Mouse (Mus musculus): ENCODE data around the gene Rpl27.
A peak's percentile ranks its signal among the peaks of the same experiment; 100 is the strongest.
"Not testable (repeated sequence)": the region's sequence is repeated elsewhere in the genome, so short reads cannot be mapped to it uniquely, and the experiment has no call there.

Rpl27 gene

DNA sequence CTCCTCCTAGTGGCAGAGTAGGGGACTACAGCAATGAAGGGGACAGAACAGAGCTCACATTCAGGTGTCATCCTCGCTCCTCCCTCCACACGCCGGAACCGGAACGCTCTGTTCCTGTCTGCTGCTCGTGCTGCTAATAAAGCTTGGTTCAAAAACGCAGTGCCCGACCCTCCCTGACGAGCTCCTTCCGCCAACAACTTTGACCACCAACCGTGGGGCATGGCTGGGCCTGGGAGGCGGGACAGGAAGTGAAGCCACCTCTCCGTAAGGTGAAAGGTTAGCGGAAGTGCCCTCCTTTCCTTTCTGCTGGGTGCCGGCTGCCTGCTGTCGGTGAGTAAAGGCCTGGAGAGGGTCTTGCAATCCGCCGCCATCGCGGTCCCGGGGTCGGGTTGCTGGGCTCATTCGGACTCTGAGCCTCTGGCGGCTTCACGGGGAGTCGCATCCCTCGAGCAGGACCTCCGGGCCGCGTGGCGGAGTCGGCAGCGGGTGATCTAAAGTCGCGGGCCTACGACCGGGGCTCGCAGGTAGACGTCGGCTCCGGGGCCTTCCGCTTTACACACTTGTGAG lies at the start of gene Rpl27:
Rpl27 (plus strand) TSS at position 172 of the 567 bp plus-strand sequence.
- peak; percentile 97 to 99 for DNase-seq

DNA sequence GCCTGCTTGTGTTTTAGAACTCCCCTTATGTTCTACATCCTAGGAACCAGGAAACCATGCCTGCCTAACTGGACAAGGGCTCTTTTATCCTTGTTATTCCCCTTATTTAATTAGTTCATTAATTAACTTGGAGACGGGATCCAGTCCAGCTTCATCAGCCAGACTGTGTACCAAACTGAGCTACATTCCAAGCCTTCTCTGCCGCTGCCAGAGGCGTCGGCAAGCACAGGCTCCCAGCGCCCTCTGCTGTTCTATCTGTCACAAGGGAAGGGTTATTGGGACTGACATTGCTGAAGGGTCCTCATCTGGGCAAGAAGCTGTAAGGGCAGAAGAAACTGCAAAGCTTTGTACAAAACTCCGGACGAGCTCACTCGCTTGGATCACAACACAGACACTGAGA lies 47.0 kb upstream of the Rpl27 start:
- DNase-seq: peak; percentile 84

DNA sequence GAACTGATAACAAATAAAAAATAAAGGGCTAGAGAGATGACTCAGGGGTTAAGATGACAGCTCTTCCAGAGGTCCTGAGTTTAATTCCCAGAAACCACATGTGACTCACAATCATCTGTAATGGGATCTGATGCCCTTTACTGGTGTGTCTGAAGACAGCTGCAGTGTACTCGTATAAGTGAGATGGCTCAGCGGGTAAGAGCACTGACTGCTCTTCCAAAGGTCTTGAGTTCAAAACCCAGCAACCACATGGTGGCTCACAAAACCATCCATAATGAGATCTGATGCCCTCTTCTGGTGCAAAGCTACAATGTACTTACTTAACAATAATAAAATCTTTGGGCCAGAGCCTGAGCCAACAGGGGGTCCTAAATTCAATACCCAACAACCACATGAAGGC lies 26.8 kb upstream of the Rpl27 start:
- no peak for DNase-seq

DNA sequence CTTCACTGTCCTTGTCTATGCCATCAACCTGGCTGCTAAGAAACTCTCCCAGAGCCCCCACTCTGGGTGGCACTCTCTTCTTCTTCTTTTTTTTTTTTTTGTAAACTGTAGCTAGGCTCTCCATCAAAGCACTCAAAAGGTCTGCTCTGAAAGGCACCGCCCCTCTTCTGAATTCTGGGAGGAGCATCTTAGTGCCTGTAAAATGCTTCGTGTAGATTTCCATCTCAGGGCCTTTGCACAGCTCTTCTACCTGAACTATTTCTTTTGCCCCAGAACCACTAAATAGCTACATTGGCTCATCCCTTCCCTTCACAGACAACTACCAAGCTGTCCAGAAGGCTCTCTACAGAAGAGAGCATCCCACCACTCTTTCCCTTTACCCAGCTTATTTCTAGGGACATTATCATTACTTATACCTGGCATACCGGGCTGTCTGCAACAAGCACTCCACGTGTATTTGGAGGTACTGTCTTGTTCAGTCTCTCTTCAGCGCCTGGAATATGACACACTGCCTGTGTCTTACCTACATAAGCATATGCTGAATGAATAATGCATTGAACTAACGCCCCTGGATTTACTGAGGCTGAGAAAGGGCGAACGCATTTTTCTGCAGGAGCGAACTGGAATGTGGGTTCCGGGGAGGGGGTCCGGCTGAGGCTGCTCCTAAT lies 25.5 kb upstream of the Rpl27 start:
- no peak for DNase-seq

DNA sequence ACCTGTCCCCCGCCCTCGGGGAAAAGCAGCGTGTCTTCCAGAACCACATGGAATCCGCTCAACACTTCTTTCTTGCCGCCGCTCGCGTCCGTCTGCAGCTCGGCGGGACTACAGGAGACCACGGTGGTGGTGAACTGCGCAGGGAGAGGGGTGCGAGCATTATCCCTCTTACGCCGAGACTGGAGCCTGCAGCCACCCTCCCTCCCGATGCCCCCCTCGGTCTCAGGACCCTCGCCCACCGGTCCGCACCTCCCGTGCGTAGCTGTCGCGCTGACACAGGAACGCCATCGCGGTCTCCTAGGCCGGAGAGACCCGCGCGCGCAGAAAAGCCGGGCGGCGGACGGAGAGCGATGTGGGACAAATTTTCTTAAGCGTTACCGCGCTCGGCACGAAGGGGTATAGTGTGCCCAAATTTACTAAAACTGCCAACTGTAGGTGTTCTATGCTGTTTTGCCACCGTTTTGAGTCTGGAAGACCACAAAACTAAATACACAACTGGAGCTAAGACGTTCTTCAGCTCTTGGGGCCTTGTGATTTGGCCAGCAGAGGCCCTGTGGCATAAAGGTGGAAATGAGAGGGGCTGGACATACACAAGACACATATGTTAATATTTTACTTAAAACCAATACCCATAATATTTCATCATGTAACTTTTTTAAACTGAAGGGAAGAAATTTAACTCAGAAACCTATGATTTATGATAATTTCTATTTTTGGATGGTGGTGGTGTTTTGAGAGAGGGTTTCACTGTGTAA lies 24.8 kb upstream of the Rpl27 start, which contains the start of gene Aarsd1:
Aarsd1 (minus strand) TSS at position 515 of the 755 bp plus-strand sequence.
- DNase-seq: peak; percentile 74 to 87

DNA sequence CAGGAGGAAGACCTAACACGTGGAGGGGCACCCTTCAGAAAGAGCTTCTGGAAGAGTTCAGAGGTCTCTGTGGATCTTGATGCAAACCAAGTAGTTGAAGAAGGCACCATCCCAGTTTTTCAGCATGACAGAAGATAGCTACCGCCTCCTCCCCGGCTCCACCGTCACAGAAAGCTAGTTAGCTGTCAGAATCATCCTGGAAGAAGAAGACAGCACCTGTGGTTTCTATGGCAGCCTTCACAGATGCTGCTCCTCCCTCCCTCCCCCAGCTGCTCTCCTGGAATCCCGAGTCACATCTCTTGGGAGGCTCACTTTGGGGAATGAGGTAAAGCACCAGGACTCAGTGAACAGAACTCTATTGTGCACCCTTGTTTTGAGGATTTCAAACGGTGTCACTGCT lies 23.1 kb upstream of the Rpl27 start:
- no peak for DNase-seq

DNA sequence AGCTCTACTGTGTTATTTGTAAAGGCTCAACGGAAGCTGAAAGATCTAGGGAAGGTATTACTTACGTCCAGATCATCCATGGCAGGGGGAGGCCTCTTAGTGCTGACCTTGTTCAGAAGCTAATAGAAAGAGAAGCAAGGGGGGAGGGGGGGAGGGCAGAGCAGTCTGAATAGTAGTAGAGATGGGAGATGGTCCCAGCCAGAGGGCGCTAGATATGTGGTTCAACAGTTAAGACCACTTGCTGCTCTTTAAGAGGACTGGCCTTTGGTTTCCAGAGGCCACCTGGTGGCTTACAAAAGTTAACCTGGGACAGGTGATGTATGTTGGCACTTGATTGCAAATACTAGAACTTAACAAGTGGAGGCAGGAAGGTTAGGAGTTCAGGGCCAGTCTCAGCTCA lies 22.5 kb upstream of the Rpl27 start:
- no peak for DNase-seq

DNA sequence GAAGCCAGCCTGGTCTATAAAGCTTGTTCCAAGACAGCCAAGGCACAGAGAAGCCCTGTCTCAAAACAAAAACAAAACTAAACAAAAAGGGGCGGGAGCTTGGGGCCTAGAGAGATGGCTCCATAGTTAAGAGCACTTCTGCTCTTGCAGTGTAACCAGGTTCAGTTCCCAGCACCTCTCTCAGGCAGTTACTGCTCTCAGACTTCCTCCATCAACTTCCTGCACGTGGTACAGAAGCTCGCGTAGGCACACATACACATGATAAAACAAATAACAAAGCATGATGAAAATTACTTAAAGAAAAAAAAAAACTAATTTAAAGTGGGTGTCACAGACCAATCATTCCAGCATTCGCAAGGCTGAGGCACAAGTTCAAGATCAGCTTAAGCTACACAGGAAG lies 21.9 kb upstream of the Rpl27 start:
- no peak for DNase-seq

DNA sequence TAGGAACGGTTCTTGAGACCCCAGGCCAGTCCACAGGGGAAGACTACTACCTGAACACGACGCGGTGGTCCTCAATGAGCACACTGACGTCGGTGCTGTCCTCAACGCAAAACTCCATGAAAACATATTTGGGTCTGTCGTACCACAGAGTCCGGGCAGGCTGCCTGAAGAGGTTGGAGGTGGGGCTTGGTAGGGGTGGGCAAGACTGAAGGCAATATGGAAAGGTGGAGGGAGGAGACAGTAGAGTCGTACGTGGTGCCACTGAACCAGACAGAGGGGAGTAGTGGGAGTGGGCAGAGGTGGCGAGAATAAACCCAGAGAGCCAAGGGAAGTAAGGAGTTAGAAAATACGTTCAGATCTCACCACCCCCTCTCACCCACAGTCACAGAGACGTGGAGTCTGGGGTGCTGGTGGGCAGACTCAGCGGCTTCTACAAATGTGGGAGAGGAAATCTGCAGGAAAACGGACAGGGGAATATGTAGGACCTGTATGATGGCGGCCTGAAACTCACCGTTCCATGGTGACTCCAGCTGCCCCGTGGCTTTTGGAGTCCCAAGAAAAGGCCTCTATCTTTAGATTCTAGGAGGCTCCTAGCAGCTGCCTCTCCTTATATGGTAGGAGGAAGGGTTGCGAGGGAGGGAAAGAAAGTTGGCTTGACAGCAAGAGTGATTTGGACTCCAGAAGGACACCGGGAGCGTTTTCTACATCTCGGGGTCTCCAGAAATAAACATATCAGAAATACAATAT lies 17.8 kb upstream of the Rpl27 start, which contains the start of gene Gm27029:
Gm27029 (minus strand) TSS at position 692 of the 747 bp plus-strand sequence.
- DNase-seq: no peak

DNA sequence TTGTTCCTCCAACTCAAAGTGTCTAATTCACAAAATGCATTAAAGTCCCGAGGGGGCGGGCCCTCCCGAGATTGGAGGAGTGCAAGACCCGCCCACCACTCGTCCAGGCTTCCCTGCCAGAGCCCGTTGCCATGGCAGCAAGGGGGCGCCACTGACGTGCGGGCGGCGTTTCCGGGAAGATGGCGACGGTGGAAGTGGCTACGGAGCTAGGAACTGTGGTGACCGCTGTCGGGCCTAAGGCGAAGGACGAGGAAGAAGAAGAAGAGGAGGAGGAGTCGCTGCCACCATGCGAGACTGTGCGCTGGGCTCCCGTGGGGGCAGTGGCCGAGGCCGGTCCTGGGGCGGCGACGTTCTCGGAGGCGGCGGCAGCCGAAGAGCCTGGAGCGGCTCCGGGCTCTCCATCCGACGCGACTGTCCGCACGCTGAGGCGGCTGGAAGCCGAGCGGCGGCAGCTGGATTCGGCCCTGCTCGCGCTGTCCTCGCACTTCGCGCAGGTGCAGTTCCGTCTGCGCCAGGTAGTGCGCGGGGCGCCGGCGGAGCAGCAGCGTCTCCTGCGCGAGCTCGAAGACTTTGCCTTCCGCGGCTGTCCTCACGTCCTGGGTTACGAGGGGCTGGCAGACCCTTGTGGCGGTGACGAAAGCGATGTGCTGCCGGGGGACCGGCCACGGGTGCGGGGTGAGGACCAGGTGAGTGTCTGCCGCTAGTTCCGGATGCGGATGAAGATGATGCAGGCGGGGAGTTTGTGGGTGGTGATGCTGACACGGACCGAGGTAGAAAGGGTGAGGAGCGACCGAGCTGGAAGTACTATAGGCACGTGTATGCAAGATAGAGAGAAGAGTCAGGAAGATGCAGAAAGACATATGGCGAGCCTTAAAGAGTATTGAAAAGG lies 16.9 kb upstream of the Rpl27 start, which contains the start of the genes Rundc1 and Ptges3l:
Rundc1 (plus strand) TSS at position 161 of the 889 bp plus-strand sequence.
Ptges3l (minus strand) TSS at position 409 of the 889 bp plus-strand sequence.
- peak; percentile 96 to 97 for DNase-seq

DNA sequence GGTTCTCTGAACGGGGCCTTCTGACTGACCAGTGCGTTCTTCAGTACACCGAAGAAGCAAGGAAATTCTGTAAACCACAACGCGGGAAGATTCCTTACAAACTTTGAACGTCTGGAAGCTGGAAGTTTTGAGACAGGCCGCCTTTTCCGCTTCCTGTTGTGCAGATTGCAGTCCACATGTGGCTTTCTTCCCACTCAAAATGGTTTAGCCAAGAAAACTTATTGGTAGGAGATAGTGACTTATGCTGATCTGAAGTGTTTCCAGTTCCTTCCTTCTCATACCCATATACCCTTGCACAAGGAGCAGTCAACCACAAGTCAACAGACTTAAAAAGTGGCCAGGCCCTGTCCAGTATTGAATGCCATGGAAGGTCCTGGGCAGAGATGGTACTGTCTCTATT lies 15.9 kb upstream of the Rpl27 start:
- no peak for DNase-seq

DNA sequence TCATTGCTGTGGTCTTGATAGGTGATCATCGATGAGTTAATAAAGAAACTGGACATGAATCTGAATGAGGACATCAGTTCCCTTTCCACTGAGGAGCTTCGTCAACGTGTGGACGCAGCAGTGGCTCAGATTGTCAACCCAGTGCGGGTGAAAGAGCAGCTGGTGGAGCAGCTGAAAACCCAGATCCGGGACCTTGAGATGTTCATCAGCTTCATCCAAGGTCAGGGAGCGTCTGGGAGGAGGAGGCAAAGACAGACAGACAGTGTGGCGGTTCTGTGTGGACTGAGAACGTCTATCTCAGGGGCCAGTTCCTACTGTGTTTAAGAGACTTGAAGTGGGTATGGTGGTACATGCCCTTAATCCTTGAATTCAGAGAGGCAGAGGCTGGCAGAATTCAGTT lies 10.8 kb upstream of the Rpl27 start:
- no peak for DNase-seq

DNA sequence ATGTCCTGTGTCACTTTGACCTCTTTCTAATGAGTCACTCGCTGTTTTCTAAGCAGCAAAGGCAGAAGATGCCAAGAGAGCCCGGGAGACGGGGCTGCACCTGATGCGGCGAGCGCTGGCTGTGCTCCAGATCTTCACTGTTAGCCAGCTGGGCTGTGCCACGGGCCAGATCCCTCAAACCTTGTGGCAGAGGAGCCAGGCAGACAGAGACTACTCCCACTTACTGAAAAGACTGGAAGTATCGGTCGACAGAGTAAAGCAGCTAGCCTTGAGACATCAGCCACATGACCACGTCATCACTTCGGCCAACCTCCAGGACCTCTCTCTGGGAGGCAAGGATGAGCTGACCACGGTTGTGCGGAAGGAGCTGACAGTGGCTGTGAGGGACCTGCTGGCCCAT lies 8.7 kb upstream of the Rpl27 start:
- DNase-seq: no peak

DNA sequence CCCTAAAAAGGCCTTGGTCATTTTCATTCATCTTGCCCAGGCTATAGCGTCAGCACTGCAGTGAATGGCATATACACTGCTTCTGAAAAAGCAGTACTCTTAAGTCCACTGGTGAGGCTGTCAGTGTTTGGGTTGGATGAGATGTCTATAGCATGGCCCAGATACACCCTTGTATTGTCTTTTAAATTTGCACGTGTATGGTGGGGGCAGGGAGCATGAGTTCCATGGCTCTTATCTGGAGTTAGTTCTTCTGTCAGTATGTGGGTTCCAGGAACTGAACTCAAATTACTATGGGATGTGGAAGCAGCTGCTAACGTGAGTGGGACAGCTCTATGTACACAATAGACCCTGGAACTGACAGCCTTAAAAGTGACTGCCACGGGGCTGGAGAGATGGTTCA lies 6.3 kb upstream of the Rpl27 start:
- no peak for DNase-seq

DNA sequence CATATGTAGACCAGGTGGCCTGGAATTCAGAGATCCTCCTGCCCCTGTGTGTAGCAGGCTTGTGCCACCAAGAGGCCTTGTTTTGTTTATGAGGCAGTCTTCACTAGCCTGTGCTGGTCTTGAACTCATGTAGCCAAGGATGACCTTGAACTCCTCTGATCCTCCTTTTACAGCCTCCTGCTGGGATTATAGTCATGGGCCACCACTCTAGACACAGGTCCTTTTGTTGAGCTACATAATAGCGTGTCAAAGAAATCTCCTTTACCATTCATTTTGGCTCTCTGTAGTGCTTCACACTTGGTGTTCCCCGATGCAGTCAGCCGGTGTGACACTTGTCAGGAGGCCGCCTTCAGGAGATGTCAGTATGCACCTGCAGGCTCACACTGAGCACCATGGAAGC lies 5.2 kb upstream of the Rpl27 start:
- no peak for DNase-seq

DNA sequence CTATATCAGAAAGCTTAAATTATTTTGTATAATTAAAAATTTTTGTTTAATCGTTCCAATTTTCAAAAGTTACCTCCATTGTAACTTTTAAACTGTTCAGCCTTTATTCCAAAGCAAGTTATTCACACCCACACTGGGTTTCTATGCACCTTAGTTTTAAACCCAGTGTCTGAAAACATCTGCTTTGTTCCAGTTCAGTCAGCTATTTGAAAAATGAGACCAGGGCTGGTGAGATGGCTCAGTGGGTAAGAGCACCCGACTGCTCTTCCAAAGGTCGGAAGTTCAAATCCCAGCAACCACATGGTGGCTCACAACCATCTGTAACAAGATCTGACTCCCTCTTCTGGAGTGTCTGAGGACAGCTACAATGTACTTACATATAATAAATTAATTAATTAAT lies 4.1 kb upstream of the Rpl27 start:
- DNase-seq: not testable (repeated sequence)

DNA sequence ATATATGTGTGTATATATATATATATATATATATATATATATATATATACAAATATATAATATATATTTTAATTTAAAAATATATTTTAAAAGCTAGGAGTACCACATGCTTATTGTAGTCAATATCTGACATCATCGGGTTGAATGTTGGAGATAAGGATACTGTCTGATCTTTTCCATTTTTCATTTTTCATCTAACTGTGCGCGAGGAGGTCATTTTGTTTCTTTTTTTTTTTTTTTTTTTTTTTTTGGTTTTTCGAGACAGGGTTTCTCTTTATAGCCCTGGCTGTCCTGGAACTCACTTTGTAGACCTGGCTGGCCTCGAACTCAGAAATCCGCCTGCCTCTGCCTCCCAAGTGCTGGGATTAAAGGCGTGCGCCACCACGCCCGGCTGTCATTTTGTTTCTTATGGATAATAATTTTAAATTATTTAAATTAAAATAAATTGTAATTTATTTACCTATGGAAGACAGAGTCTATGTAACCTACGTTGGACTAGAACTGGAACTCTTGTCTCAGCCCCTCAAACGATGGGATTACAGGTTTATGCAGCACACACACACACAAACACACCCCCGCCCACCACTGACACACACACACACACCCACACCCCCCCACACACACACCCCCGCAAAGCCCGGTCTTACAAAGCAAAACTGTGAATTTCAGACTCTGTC lies 510 bp upstream of the Rpl27 start:
- not testable (repeated sequence) for DNase-seq

DNA sequence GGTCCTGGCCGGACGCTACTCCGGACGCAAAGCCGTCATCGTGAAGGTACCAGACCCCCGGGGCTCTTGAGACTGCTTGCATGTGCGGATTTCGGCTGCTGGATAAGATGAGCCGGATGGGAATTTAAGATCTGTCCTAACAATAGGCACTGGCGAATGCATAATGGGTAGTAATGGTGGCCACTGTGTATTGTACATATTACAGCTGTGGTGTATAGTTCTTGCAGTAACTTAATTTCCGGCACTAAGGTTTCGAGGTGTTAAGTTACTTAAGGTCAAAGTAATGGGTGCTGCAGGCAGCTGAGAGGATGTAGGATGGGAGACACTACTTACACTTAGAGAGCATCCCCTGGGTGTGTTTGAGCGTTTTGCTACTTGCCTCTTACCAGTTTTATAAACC lies 662 bp downstream of the Rpl27 start:
- DNase-seq: no peak

DNA sequence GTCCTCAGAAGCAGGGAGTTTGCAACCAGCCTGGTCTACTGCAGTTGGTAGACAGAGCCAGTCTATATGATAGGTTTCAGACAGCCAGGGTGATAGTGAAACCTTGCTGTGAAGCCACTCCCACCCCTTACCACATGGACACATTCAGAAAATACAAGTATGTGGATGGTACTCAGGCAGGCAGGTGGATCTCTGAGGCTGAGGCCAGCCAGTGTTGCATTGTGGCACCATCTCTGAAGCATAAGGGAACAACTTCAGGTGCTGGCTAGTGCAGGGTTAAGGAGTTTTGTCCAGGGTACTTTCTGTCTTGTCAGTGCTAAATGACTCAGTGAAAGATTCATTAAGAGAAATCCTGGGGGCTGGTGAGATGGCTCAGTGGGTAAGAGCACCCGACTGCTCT lies 4.2 kb downstream of the Rpl27 start:
- no peak for DNase-seq

DNA sequence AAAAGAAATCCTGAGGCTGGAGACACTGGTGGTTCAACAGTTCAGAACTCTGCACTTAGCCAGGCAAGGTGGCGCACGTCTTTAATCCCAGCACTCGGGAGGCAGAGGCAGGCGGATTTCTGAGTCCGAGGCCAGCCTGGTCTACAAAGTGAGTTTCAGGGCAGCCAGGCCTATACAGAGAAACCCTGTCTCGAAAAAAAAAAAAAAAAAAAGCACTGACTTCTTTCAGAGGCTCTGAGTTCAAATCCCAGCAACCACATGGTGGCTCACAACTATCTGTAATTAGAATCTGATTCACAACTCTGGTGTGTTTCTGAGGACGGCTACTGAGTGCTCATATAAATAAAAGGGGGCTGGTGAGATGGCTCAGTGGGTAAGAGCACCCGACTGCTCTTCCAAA lies 4.8 kb downstream of the Rpl27 start:
- not testable (repeated sequence) for DNase-seq

DNA sequence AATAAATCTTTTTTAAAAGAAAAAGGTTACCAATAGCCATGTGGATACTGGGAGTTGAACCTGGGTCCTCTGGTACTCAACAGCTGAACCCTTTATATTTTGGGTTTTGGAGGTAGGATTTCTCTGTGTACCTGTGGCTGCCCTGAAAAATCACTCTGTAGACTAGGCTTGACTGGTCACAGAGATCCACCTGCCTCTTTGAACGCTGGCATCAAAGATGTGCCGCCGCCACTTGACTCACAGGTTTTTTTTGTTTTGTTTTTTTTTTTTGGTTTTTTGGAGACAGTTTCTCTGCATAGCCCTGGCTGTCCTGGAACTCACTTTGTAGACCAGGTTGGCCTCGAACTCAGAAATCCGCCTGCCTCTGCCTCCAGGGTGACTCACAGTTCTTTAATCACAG lies 5.7 kb downstream of the Rpl27 start:
- no peak for DNase-seq

Data from kidney, adult 8-10 months (tissue).